Mouse (Mus musculus): ENCODE data around the gene Camkmt.

The Camkmt gene

GRCm38 (mm10) chr17:85177231-85177630, 86.9 kb downstream of the Camkmt start:
- no peak for DNase-seq

- no peak for DNase-seq
Observed at GRCm38 (mm10) chr17:85180471-85181060, 90.2 kb downstream of the Camkmt start.

- peak; percentile 86 to 92 for DNase-seq
Observed at GRCm38 (mm10) chr17:85189227-85190127, 99.1 kb downstream of the Camkmt start.

- DNase-seq, result peak; percentile 25 to 54
Observed at GRCm38 (mm10) chr17:85190128-85190435, 99.7 kb downstream of the Camkmt start.

DNA sequence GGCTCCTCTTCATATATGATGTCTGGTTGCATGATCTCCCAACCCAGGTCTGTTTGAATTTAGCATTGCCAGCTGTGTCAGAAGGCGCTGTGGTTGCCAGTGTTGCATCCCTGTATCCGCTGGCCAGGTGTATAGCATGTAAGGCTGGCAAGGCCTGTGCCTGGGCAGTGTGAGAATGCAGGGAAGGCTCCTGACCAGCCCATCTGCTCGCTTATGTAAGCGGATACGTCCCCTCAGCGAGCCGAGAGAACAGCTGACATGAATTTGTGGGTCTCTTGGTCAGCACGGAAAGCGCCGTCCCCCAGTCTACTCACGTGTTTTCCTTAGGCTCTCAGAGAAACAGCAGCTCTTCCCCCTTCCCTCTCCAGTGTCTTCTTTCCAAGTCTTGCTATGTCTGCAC, 102.9 kb downstream of the Camkmt start:
- DNase-seq, result no peak

DNA sequence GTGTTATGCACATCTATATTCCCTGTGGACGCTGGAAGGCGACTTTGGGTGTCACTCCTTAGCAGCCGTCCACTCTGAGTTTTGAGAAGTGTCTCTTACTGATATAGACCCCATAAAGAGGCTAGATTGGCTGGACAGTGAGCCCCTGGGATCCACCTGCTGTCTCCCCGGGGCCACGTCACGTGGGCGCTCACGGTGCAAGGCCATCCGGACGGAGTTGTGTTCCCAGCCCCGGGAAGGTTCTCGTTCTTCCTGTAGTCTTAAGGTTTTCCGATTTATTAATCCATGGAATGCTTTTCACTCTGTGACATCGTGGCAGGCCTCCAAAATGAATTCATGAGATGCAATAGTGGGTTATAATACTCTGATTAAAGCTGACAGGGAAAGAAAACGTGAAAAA, 108.4 kb downstream of the Camkmt start:
- no peak for DNase-seq

- peak; percentile 15 to 43 for DNase-seq
Observed at GRCm38 (mm10) chr17:85199321-85199720, 109.0 kb downstream of the Camkmt start.

DNA sequence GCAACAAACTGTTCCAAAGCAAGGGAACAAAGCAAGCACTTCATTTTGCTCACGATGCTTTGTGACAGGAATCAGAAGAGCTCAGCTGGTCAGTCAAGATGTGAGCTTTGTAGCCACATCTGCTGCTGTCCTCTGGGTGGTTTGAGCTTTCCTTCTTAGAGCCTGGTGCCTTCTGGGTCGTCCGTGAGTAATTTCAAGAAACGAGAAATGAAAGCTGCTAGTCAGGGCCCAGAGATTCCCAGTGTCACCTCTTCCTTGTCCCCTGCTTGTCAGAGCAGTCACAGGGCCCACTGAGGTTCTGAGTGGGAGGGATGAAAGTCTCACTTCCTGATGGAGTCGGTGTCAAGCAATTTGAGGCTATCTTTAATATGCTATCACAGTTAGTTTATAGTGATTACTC, 127.7 kb downstream of the Camkmt start:
- no peak for DNase-seq

DNA sequence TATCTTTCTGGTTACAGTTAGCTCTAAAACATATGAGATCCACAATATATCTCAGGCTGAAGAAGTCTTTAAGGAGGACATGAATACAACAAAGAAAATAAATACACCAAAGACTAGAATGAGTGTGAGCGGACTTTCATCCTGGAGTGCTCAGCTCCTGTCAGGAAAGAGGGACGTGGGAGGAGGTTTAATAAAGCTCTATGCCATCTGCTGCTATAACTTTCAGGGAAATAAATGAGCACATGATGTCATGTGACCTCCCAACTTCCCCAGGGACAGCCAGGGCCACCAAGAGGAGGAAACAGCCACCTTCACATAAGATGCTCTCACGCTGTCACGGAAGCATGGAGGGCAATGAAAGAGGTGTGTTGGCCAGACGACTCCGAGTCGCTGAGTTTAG, 151.8 kb downstream of the Camkmt start:
- DNase-seq, result no peak

DNA sequence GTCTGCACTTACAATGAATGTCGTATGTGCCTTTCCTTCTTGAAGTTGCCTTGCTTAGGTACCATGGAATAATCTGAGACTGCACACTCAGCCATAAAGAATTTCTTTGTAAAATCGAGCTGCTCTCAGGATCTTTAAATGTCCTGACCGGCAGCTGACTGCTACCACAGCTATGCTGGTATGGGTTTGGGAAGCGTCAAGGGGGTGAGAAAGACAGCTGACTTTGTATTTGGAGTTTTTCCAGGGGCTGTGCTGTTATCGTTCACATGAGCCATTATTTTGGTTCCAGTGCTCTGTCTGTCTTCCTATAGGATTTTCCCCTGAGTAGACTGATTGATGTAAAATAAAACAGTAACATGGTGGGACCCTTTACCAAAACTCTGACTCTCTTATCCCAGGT, 158.6 kb downstream of the Camkmt start:
- DNase-seq, result no peak

DNA sequence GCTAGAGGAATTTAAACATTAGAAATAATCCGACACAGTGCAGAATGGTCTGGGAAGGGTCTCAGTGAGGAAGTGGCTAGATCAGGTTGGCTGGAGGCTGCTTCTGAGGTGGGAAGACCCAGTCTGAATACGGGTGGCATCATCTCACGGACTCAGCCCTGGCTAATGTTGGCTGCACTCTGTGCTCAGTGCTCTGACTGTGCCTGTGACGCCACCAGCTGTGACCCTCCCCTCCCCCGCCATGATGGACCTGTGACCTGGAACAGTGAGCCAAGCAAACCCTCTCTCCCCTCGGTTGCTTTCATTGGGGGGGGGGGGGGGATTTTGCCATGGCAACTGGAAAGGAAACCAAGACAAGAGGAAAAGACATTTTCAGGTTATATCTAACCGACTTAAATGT, 159.4 kb downstream of the Camkmt start:
- DNase-seq, result no peak

- DNase-seq, result no peak
Observed at GRCm38 (mm10) chr17:85256930-85257329, 166.6 kb downstream of the Camkmt start.

DNA sequence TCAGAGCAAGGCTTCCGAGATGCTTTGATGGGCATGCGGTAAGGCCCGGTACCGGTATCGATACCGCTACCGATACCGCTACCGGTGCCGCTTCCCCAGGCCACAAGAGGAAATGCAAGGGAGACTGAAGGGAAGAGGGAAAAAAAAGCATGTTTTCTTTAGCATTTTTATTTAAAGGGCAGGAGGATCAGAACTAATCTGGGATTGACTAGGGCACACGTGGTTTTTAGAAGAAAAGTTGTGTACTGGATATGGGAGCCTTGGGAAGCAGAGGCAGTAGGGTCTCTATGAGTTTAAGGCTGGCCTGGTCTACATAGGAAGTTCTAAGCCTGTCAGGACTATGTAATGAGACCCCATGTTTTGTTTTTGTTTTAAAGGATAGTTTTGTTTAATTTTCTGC, 167.0 kb downstream of the Camkmt start:
- no peak for DNase-seq

DNA sequence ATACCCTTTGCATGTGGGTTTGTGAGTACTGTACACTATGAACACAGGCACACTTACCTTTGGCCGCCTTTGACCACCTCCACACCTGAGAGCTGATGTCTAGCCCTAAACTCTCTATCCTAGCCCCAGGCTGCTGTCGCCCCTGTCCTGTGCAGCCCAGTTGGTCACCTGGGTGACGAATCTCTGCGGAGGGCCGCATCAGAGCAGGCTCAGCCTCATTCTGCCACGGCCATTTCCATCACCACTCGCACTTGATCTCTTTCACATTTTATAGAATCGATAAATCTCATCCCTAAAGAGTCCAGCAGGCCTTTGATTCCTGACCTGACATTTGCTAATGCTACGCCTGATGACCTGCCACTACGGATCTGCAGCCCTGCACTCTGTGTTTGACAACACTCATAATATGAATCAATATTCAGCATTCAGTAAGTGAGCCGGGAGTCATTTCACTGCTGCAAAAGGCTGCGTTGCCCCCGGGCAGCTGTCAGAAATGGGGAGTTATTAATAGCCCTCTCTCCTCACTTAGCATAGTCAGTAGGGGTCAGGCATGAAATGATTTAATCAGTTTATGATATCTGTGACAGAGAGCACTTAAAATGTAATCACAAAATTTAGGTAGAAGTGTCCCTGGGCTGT, 168.5 kb downstream of the Camkmt start:
- DNase-seq, result no peak

DNA sequence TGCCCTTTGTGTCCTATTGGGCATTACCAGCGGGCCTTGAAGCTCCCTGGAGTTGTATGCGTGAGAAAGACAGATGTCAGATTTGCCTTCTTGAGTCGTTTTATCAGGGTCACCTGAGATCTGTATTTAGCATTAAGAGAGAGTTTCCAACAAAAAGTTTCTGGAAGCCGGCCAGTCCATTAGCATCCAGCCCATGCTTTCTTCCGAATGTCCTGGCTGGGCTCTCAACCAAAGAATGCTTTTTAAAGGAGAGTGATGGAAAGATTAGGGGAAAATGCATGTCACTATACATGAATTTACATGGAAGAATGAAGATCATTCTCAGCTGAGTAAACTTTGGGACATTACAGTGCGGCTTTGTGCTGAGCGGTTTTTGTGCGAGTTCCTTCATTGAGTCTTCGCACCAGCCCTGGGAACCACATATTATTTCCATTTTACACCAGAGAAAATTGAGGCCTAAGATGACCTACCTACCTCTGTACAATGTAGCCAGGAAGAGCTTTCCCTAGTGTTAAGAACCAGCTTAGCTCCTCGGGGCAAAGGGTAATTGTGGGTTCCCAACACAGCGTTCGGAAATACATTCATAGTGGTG, 176.6 kb downstream of the Camkmt start:
- DNase-seq, result no peak

DNA sequence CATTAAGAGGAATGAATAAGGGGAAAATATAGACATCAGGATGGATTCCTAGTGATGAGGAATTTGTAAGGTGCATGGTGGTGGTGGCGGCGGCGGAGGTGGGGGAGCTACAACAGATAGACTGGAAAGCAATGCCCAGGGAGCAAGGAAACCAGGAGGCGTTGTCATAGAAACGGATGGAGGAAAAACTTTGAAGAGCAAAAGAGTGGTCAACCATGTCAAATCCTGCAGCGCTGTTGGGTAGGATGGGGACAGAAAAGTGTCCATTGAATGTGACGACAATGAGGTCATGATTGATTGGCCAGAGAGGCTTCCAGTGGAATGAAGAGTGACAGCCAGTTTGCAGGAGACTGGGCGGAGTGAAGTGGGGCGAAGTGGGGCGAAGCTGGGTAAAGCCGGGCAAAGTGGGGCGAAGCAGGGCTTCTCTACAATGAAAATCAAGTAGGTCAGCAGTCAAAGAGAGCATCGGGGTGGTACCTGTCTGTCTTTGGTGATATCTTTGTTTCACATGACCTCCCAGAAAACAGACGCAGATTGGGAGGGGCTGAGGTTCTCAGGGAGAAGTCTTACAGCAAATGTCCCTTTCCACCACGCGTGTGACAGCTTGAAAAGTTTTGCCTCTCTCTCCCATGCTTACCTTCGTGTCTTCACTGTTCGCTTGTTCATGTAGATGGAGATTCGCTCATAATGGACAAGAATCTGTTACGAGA, 181.3 kb downstream of the Camkmt start:
- DNase-seq, result no peak

GRCm38 (mm10) chr17:85279720-85280119, 189.4 kb downstream of the Camkmt start:
- DNase-seq, result no peak

GRCm38 (mm10) chr17:85282447-85282846, 192.1 kb downstream of the Camkmt start:
- DNase-seq, result no peak

DNA sequence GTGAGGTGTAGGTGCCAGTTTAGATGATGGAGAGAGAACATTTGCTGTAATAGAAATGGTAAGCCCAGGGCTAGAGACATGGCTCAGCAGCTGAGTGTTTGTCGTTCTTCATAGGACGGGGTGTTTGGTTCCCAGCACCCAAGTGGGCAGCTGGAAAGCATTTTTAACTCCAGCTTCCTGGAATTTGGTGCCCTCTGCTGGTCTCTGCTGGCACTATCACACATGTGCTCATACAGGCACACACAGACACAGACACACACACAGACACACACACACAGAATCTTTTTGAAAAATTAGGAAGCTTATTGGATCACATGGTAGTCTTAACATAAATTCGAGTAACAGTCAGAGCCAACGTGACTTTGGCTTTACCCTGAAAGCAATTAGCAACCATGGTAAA, 200.8 kb downstream of the Camkmt start:
- no peak for DNase-seq

GRCm38 (mm10) chr17:85291601-85292000, 201.2 kb downstream of the Camkmt start:
- no peak for DNase-seq

GRCm38 (mm10) chr17:85292276-85292675, 201.9 kb downstream of the Camkmt start:
- no peak for DNase-seq

DNA sequence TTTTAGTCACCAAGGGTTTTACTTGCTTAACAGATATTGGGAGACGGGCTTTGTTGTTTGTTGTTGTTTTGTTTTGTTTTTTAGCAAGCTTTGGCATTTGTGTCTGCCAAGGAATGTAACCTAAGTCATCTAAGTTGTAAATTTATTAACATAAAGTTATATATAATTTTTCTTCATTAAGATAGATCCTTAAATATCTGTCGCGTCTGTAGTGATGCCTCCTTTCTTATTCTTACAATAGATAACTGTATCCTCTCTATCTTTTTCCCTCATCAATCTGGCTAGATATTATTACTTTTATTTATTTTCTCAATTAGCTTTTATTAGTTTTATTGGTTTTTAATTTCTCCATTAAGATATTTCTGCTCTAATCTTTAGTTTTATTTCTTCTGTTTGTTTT, 213.3 kb downstream of the Camkmt start:
- DNase-seq, result no peak

GRCm38 (mm10) chr17:85308566-85308965, 218.2 kb downstream of the Camkmt start:
- DNase-seq, result no peak

All from kidney, adult 8-10 months (tissue).